Mouse (Mus musculus): Measurements from ENCODE around the gene Lats2. TPM values are rescaled to one million over a fixed set of nuclear protein-coding genes. Genes with fewer than 3 reads are reported as not detected.
"Not testable (repeated sequence)": the region's sequence is repeated elsewhere in the genome, so short reads cannot be mapped to it uniquely, and the experiment has no call there.

Lats2 gene
- total RNA-seq, 2 experiments from 2014 or later: 33.6 to 34.4 TPM

GRCm38 (mm10) chr14:57695550-57695949 lies 62.6 kb downstream of the Lats2 start:
- DNase-seq: no peak

GRCm38 (mm10) chr14:57694246-57694645 lies 63.9 kb downstream of the Lats2 start:
- DNase-seq: no peak

DNA sequence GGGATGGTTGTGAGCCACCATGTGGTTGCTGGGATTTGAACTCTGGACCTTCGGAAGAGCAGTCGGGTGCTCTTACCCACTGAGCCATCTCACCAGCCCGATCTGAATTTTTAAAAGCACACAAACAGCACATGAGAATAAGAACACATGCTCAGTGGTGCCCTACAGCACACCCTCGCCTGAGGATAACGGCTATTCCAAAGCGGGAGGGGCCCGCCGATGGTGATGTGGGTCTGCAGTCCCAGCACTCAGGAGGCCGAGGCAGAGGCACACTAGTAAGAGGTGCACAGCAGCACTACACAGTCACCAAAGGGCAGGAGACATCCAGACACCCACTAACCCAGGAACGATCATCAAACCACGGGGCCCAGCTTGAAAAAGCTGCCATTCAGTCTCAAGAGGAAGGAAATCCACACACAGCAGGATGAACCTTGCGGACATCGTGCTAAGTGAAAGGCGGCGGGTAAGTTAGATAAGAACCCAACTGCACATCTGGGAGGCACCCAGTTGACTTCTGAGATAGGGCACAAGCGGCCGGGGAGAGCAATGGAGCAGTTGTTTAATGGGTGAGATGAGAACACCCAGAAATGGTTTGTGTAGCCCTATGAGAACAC lies 65.6 kb downstream of the Lats2 start:
- no peak for DNase-seq

- no peak for DNase-seq
Observed at GRCm38 (mm10) chr14:57691316-57691715, 66.9 kb downstream of the Lats2 start.

DNA sequence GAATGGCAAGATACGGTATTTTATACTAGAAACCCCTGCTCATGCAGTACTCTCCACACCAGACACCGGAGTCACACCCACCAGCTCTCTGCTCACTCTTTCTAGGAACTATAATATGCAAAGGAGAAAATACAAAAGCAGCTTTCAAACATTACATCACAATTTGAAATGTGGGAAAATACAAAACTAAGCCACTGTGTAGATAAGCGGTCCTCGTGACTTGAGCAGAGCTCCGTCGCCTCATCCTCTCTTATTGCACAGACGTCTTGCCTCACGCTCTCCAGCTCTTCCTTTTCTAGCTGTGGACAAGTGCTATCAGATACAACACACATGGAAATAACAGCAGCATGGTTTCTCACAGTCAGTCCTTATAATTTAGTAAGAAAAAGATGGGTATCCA lies 67.5 kb downstream of the Lats2 start:
- DNase-seq: no peak

GRCm38 (mm10) chr14:57688066-57688465 lies 70.1 kb downstream of the Lats2 start:
- DNase-seq: not testable (repeated sequence)

GRCm38 (mm10) chr14:57687441-57687840 lies 70.7 kb downstream of the Lats2 start:
- no peak for DNase-seq

DNA sequence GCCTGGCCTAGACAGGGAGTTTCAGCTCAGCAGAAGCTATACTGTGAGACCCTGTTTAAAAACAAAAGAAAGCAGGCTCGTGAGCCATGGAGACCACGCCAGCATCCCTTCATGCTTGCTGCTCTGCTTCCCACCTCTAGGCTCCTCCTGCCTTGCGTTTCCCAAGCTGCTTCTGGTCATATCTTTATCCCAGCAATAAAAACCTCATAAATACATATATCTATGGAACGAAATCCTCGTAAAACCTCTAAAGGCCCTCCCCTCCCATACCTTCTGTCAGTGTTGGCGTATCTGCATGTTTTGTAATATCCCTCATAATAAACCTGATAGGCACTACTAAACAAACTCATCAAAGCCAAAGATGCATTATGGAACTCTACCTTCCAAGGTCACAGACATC lies 71.5 kb downstream of the Lats2 start:
- no peak for DNase-seq

DNA sequence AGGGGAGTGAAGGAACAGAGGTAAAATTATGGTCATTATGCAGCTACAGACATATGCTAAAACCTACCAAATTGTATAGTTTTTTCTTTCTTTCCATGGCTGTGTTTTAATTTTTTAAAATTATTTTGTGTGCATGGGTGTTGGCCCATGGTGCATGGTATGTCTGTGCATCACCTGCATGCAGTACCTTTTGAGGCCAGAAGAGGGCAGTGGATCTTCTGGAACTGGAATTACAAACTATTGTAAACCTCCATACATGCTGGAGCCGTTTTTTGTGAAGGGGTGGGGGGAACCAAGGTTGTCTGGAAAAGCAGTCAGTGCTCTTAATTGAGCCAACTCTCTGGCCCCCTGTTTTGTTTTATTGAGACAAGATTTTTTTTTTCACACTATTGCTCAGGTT lies 73.6 kb downstream of the Lats2 start:
- DNase-seq: peak; percentile 79

- no peak for DNase-seq
Observed at GRCm38 (mm10) chr14:57682751-57683150, 75.4 kb downstream of the Lats2 start.

DNA sequence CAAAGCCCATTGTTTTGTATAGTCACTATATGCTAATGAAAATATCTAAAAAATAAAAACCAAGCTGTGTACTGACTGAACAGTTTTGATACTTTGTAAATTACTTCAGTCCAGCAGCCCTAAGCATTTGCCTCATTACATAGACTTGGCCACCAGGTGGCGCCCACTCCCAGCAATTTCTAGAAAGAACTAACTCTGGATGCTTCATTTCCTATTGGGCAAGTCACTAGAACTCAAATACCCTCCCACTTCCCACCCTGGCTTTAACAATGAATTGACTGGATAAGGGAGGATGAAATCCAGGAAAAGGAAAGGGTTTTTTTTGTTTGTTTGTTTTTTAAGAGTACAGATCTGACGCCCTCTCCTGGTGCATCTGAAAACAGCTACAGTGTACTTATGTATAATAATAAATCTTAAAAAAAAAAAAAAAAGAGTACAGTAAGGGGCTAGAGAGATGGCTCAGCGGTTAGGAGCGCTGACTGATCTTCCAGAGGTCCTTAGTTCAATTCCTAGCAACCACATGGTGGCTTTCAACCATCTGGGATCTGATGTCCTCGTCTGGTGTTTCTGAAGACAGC lies 78.1 kb downstream of the Lats2 start:
- DNase-seq: peak; percentile 88

GRCm38 (mm10) chr14:57679523-57679922 lies 78.7 kb downstream of the Lats2 start:
- DNase-seq: no peak

- no peak for DNase-seq
Observed at GRCm38 (mm10) chr14:57675481-57675880, 82.7 kb downstream of the Lats2 start.

GRCm38 (mm10) chr14:57665628-57665950 lies 92.6 kb downstream of the Lats2 start:
- no peak for DNase-seq

DNA sequence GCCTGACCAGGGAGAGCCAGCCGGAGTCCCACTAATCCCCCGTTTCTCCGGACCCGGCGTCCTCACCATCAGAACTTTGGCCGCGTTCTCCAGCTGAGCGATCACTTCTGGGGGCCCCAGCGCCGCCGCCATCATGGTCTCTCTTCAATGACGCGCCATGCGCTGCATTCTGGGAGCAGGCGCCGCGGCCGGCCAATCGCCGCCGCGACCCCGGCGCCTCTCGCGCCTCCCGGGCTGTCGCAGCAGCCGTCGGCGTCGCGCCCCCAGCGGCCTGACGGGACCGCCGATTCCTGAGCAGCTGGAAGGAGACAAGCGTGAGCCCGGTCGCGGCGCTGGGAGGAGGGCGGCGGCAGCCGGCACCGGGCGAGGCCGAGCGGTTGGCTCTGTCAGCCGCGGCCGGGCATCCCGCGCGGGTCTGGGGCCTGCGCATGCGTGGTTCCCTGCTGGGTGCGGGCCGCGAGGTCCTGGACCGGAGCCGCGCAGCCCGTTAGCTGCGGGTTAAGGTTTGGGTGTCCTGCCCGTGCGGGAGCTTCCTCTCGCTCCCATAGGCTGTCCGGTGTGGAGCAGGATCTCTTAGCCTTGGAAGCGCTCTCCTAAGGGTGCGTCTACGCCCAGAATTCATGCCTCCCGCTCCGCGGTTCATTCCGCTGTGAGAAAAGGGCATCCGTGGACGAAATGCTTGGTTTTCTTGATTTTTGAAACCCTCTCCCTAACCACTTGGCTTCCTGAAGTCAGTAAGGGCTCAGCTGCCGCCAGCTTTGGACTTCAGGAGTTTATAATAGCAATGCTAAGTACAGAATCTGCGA lies 93.2 kb downstream of the Lats2 start, which contains the start of gene Xpo4:
Xpo4 (minus strand) TSS at position 609 of the 806 bp plus-strand sequence.
- peak; percentile 88 for DNase-seq

GRCm38 (mm10) chr14:57664311-57664821 lies 93.8 kb downstream of the Lats2 start:
- peak; percentile 60 for DNase-seq

DNA sequence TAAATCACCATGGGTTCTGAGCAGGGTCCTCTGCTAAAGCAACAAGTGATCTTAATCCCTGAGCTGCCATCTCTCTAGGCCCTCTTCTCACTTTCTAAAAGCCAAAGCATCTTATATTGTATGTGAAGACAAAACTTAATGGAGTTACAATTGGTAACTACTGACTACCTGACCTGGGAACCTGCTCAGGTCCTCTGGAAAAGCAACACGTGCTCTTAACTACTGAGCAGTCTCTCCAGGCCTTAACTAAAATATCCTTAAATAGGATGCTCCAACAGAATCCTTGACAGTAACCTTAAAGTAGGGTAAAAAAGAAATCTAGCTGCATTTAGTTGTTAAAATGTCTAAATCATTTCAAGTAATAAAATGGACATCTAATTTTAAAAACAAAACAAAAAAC lies 94.6 kb downstream of the Lats2 start:
- DNase-seq: no peak

DNA sequence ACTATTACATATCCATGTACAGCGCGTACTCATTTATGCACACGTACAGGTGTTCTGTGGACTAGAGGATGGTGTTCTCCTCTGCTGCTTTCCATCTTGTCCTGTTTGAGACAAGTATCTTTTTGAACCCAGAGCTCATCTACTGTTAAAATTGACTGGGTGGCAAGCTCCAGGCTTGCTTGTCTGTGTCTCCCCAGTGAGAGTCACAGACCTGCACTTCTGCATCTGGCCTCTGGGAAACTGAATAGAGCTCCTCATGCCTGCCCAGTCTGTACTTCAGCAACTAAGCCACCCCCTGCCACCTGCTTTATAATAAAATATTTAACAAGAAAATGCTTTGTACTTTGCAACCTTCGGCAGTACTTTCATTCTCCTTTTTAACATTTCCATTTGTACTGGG lies 99.9 kb downstream of the Lats2 start:
- DNase-seq: no peak

DNA sequence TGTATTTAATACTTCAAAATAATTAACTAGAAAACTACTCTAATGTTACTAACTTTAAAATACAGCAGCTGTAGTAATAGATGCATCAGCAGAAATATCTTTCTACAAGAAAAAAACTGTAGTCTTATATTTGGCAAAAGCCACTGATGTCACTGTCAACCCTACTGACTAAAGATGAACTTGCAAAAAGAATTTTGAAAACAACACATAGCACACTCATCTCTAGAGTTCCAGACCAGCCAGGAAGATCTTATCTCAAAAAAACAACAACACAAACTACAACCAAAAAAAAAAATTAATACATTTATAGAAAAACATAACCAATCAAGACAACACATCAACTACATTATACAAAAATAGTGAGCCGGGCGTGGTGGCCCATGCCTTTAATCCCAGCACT lies 100.7 kb downstream of the Lats2 start:
- no peak for DNase-seq

GRCm38 (mm10) chr14:57656519-57656918 lies 101.7 kb downstream of the Lats2 start:
- not testable (repeated sequence) for DNase-seq

- no peak for DNase-seq
Observed at GRCm38 (mm10) chr14:57649501-57649900, 108.7 kb downstream of the Lats2 start.

GRCm38 (mm10) chr14:57646155-57646554 lies 112.0 kb downstream of the Lats2 start:
- no peak for DNase-seq
